Mouse (Mus musculus) cerebellum, adult 2 months (tissue): ENCODE measurements at regions not wholly inside any gene's neighbourhood (a gene's known extent, or its start where the extent isn't known, plus 50 kb on each side); places are given as distances from the start of the nearest gene placed in this dataset.

ENCODE experiments used
- CTCF ChIP-seq: fragments of 200-500 bp; IDR thresholded peaks from 2 replicates; pipeline ENCODE4 v1.5.1; 2011; ENCODE audit warnings: low read depth, mild to moderate bottlenecking, control low read depth, low read length, moderate library complexity, borderline replicate concordance; ENCODE audit not compliant: insufficient read depth
- POLR2A ChIP-seq: fragments of 200-500 bp; IDR thresholded peaks from 2 replicates; pipeline ENCODE4 v1.6.1; 2011; ENCODE audit warnings: low read length, control low read depth, borderline replicate concordance; ENCODE audit not compliant: insufficient read depth

DNA sequence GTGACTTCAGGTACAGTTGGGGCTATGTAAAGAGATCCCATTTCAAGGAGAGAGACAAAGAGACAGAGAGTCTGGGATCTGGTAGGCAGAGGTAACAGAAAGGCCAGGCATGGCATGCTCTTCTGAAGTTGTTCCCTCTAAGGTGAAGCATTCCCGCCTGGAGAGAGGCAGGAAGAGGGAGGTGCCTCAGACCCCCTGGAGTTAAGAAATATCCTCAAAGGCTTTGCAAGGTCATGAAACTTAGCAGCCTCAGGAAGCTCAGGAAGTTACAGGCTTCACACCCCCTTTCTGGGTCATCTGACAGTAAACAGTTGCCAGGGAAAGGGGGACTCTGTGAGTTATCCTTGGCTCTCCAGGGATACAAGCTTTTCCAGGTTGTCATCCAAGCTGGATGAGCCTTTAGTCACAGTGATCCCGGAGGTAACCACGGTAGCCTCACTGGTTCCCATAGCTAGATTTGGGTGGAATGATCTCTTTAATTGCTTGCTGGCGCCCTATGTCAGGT, 57.2 kb upstream of the Arntl start:
- TF ChIP-seq POLR2A (no peak), CTCF (no peak)
